Comparison of ENCODE assay signal across 7 mouse cellular contexts in genomic region chr7:27837896-27838295, GRCm38 (mm10). TPM values are rescaled to one million over a fixed set of nuclear protein-coding genes. Genes with fewer than 3 reads are reported as not detected.
DNase-seq lines count a peak whose midpoint lies in the region; ATAC-seq and TF ChIP-seq lines count a peak whose summit lies in the region.

No protein-coding gene starts in this region.

- peaks cover 5% of the 10 kb centered on the region; the same call in 1 of the 2 replicates for H3K4me1 ChIP-seq in neural tube, embryonic 11.5 days (ENCODE audit: control insufficient read depth, insufficient read depth, low read length)
- peaks cover 6% of the 10 kb centered on the region for H3K4me1 ChIP-seq in embryonic facial prominence, embryonic 13.5 days
- H3K4me1 ChIP-seq in intestine, embryonic 15.5 days (replicated peaks): peaks cover 3% of the 10 kb centered on the region; the same call in 1 of the 2 replicates

- TF ChIP-seq POLR2A in myocyte (IDR thresholded peaks at IDR 0.05; ENCODE audit: insufficient read length, low read depth): no peak

- H3K36me3 ChIP-seq in neural tube, embryonic 11.5 days (ENCODE audit: control insufficient read depth, insufficient read depth, low read length): no peaks in the 10 kb centered on the region
- no peaks in the 10 kb centered on the region for H3K36me3 ChIP-seq in embryonic facial prominence, embryonic 13.5 days
- H3K36me3 ChIP-seq in intestine, embryonic 15.5 days: no peaks in the 10 kb centered on the region
- H3K36me3 ChIP-seq in myocyte (ENCODE audit: control insufficient read depth, insufficient read depth): no peaks in the 10 kb centered on the region

- peak overlapping the region; percentile 64 for H3ac ChIP-seq in myocyte (ENCODE audit: control insufficient read depth, insufficient read length)

- peak overlapping the region; percentile 47; the same call in 1 of the 2 replicates for H3K27ac ChIP-seq in neural tube, embryonic 11.5 days (ENCODE audit: low read depth, low read length)
- peak overlapping the region; percentile 71 for H3K27ac ChIP-seq in embryonic facial prominence, embryonic 13.5 days
- H3K27ac ChIP-seq in intestine, embryonic 15.5 days: peak overlapping the region; percentile 71; the same call in 1 of the 2 replicates

- H3K27me3 ChIP-seq in neural tube, embryonic 11.5 days (ENCODE audit: control insufficient read depth, insufficient read depth, low read length): no peaks in the 10 kb centered on the region
- H3K27me3 ChIP-seq in embryonic facial prominence, embryonic 13.5 days: no peaks in the 10 kb centered on the region
- H3K27me3 ChIP-seq in intestine, embryonic 15.5 days (replicated peaks): no peaks in the 10 kb centered on the region
- no peaks in the 10 kb centered on the region for H3K27me3 ChIP-seq in myocyte (ENCODE audit: control insufficient read depth, insufficient read depth, insufficient read length)

- intact Hi-C loops in gastrocnemius, postnatal 14 days (cut with DNase I; ENCODE audit: low total_unique reads): no loop called here

- H3K9me3 ChIP-seq in neural tube, embryonic 11.5 days (ENCODE audit: control insufficient read depth, low read length): no peaks in the 10 kb centered on the region
- H3K9me3 ChIP-seq in embryonic facial prominence, embryonic 13.5 days: no peaks in the 10 kb centered on the region
- no peaks in the 10 kb centered on the region for H3K9me3 ChIP-seq in intestine, embryonic 15.5 days

- WGBS in neural tube, embryonic 11.5 days: 31% methylated on average over 6 of the region's 6 CpGs
- 27% methylated on average over 6 of the region's 6 CpGs for WGBS in embryonic facial prominence, embryonic 13.5 days
- 22% methylated on average over 6 of the region's 6 CpGs for WGBS in intestine, embryonic 15.5 days

- H3K4me3 ChIP-seq in neural tube, embryonic 11.5 days (ENCODE audit: low read depth, low read length): peak overlapping the region; percentile 33
- peak overlapping the region; percentile 54 for H3K4me3 ChIP-seq in embryonic facial prominence, embryonic 13.5 days
- H3K4me3 ChIP-seq in intestine, embryonic 15.5 days (replicated peaks): peak overlapping the region; percentile 48
- peak overlapping the region; percentile 62 for H3K4me3 ChIP-seq in myocyte

- H3K79me2 ChIP-seq in myocyte (ENCODE audit: control insufficient read depth, insufficient read depth): no peaks in the 10 kb centered on the region

- peak overlapping the region; percentile 35 for H3K9ac ChIP-seq in neural tube, embryonic 11.5 days (ENCODE audit: low read length)
- H3K9ac ChIP-seq in embryonic facial prominence, embryonic 13.5 days: peak overlapping the region; percentile 70
- peak overlapping the region; percentile 50 for H3K9ac ChIP-seq in intestine, embryonic 15.5 days

- H3K4me2 ChIP-seq in neural tube, embryonic 11.5 days (ENCODE audit: low read depth): peak overlapping the region; percentile 43
- peak overlapping the region; percentile 56 for H3K4me2 ChIP-seq in embryonic facial prominence, embryonic 13.5 days
- peak overlapping the region; percentile 61 for H3K4me2 ChIP-seq in intestine, embryonic 15.5 days (replicated peaks)
- H3K4me2 ChIP-seq in myocyte (ENCODE audit: low read depth): peak overlapping the region; percentile 92

- DNase-seq in neural tube, embryonic 11.5 days (ENCODE audit: low spot score): no peak
- no peak for DNase-seq in neural tube, embryonic 10.5 days (ENCODE audit: extremely low spot score, low spot score)
- no peak for DNase-seq in gastrocnemius, postnatal 14 days
- no peak for DNase-seq in natural killer cell, adult 2 months (ENCODE audit: low spot score in 2 of 2)

- ATAC-seq in neural tube, embryonic 11.5 days (ENCODE audit: insufficient read depth, low FRiP score, low TSS enrichment): peak; percentile 66
- no peak for ATAC-seq in embryonic facial prominence, embryonic 13.5 days (ENCODE audit: insufficient number of reproducible peaks, insufficient read depth, low FRiP score, low TSS enrichment, low read depth)
- ATAC-seq in intestine, embryonic 15.5 days: peak; percentile 42; the same call in 1 of the 2 replicates

TF ChIP-seq in myocyte, 11 proteins besides CTCF, POLR2A, EP300 and RAD21:
- TF ChIP-seq MAX (IDR thresholded peaks at IDR 0.05; ENCODE audit: low read depth) (no peak), USF1 (IDR thresholded peaks at IDR 0.05; ENCODE audit: low read depth) (no peak), REST (IDR thresholded peaks at IDR 0.05; ENCODE audit: insufficient read depth, insufficient read length) (no peak), E2F4 (IDR thresholded peaks at IDR 0.05; ENCODE audit: insufficient read depth) (no peak), MYOG (IDR thresholded peaks at IDR 0.05; ENCODE audit: control insufficient read depth in 1 of 3, insufficient read depth in 1 of 3, insufficient read length in 2 of 3, low read depth in 2 of 3) (no peak), MYOD1 (IDR thresholded peaks at IDR 0.05; ENCODE audit: control insufficient read depth in 1 of 3, insufficient read length in 2 of 3, low read depth in 2 of 3) (no peak), POLR2AphosphoS2 (IDR thresholded peaks at IDR 0.05; ENCODE audit: insufficient read length, low read depth) (no peak), TCF3 (IDR thresholded peaks at IDR 0.05; ENCODE audit: insufficient read length, low read depth) (no peak), CEBPB (IDR thresholded peaks at IDR 0.05; ENCODE audit: insufficient read depth, poor library complexity, severe bottlenecking) (no peak), TCF12 (IDR thresholded peaks at IDR 0.05; ENCODE audit: insufficient read depth, poor library complexity, severe bottlenecking) (no peak), SRF (IDR thresholded peaks at IDR 0.05; ENCODE audit: control insufficient read depth, insufficient read length, low read depth) (no peak)
TF ChIP-seq in myocyte: peak in this region for 0.

RNA-seq across cellular contexts. Expression of gene Zfp59, which starts 0.5 kb away (rescaled TPM):
- polyA plus RNA-seq in neural tube, embryonic 11.5 days (2014; fragmentation: Nextera tagmentation; extraction: Ambion mirVana): 11.2 and 12.6 TPM in 2 replicates
- polyA plus RNA-seq in embryonic facial prominence, embryonic 13.5 days (2015; fragmentation: Nextera tagmentation; extraction: Ambion mirVana): 9.5 and 10.0 TPM in 2 replicates
- polyA plus RNA-seq in intestine, embryonic 15.5 days (2015; fragmentation: Nextera tagmentation; extraction: Ambion mirVana): 5.9 and 6.4 TPM in 2 replicates
- 1.2 TPM for polyA plus RNA-seq in myocyte (2012; fragmentation: generic; extraction: Trizol)
- total RNA-seq in gastrocnemius, postnatal 14 days (2021): 1 to 10 TPM; 1.5 to 1.8 TPM

RNA-seq across cellular contexts. Expression of gene Zfp607a, which starts 19.4 kb away (rescaled TPM):
- 2.1 and 2.4 TPM in 2 replicates for polyA plus RNA-seq in neural tube, embryonic 11.5 days (2014; fragmentation: Nextera tagmentation; extraction: Ambion mirVana)
- polyA plus RNA-seq in embryonic facial prominence, embryonic 13.5 days (2015; fragmentation: Nextera tagmentation; extraction: Ambion mirVana): 4.2 and 5.1 TPM in 2 replicates
- polyA plus RNA-seq in intestine, embryonic 15.5 days (2015; fragmentation: Nextera tagmentation; extraction: Ambion mirVana): 3.4 and 3.9 TPM in 2 replicates
- polyA plus RNA-seq in myocyte (2012; fragmentation: generic; extraction: Trizol): 0.65 TPM
- total RNA-seq in gastrocnemius, postnatal 14 days (2021): 1 to 10 TPM; 1.7 to 2.0 TPM

RNA-seq across cellular contexts. Expression of gene Zfp626, which starts 30.9 kb away (rescaled TPM):
- 2.1 and 2.3 TPM in 2 replicates for polyA plus RNA-seq in neural tube, embryonic 11.5 days (2014; fragmentation: Nextera tagmentation; extraction: Ambion mirVana)
- polyA plus RNA-seq in embryonic facial prominence, embryonic 13.5 days (2015; fragmentation: Nextera tagmentation; extraction: Ambion mirVana): 2.7 and 2.9 TPM in 2 replicates
- 1.6 and 1.8 TPM in 2 replicates for polyA plus RNA-seq in intestine, embryonic 15.5 days (2015; fragmentation: Nextera tagmentation; extraction: Ambion mirVana)
- 0.80 TPM for polyA plus RNA-seq in myocyte (2012; fragmentation: generic; extraction: Trizol)
- 1 to 10 TPM; 3.0 TPM for total RNA-seq in gastrocnemius, postnatal 14 days (2021)
